In the genomic region with DNA sequence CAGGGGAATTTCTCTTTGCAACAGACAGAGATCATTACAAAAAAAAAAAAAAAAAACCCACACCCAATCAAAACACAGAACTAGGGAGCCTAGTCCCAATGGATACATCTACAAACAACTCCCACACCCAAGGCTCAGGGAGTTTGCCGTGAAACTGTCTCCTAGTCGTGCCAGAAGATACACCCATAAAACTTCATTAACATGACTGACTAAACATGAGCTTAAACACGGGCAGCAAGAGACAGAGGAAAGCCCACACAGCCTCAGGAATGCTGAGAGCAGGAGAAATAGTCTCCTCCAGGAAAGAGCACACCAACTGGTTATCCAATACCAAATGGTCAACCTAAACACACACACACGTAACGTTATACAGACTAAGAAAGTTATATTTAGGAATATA, we compare ENCODE assay signal across 28 mouse cellular contexts.
"Had no signal": no experiment of that assay in that cellular context is flagged by ENCODE, and none has a peak within 500 bp of the region (broad histone marks: within the 10 kb centered on the region; RNA-seq: fewer than 3 reads in every experiment).

No protein-coding gene starts in this region.

- H3K9ac ChIP-seq: heart, embryonic 13.5 days; heart, embryonic 15.5 days; hindbrain, embryonic 12.5 days; hindbrain, embryonic 14.5 days; intestine, embryonic 15.5 days; limb, embryonic 12.5 days; liver, embryonic 13.5 days; liver, embryonic 15.5 days had no signal

- H3K27ac ChIP-seq: gastrocnemius, adult 2 months; heart, adult 2 months; heart, embryonic 13.5 days; heart, embryonic 15.5 days; hindbrain, embryonic 10.5 days; hindbrain, embryonic 12.5 days; hindbrain, embryonic 14.5 days; intestine, embryonic 15.5 days; layer of hippocampus, adult 2 months; left cerebral cortex, adult 2 months; limb, embryonic 10.5 days; limb, embryonic 12.5 days; liver, embryonic 13.5 days; liver, embryonic 15.5 days had no signal

- H3K4me2 ChIP-seq: heart, embryonic 11.5 days; heart, embryonic 13.5 days; heart, embryonic 15.5 days; hindbrain, embryonic 12.5 days; hindbrain, embryonic 14.5 days; intestine, embryonic 15.5 days; limb, embryonic 12.5 days; liver, embryonic 11.5 days; liver, embryonic 13.5 days; liver, embryonic 15.5 days had no signal

- H3K4me1 ChIP-seq: heart, embryonic 13.5 days; heart, embryonic 15.5 days; hindbrain, embryonic 10.5 days; hindbrain, embryonic 12.5 days; intestine, embryonic 15.5 days; limb, embryonic 10.5 days; limb, embryonic 12.5 days; liver, embryonic 13.5 days; liver, embryonic 15.5 days had no signal

- H3K36me3 ChIP-seq: heart, embryonic 13.5 days; heart, embryonic 15.5 days; hindbrain, embryonic 10.5 days; hindbrain, embryonic 12.5 days; intestine, embryonic 15.5 days; limb, embryonic 10.5 days; limb, embryonic 12.5 days; liver, embryonic 13.5 days; liver, embryonic 15.5 days had no signal

- H3K4me3 ChIP-seq: gastrocnemius, adult 2 months; heart, adult 2 months; heart, embryonic 13.5 days; heart, embryonic 15.5 days; hindbrain, embryonic 10.5 days; hindbrain, embryonic 12.5 days; intestine, embryonic 15.5 days; layer of hippocampus, adult 2 months; left cerebral cortex, adult 2 months; limb, embryonic 10.5 days; limb, embryonic 12.5 days; liver, embryonic 13.5 days; liver, embryonic 15.5 days had no signal

- DNase-seq: gastrocnemius, adult 2 months; gastrocnemius, postnatal 10 days; gastrocnemius, postnatal 25 days; heart, adult 2 months; heart, postnatal 4 days; kidney, adult 18-20 months; kidney, adult 8-10 months; kidney, postnatal 10 days; kidney, postnatal 25 days; kidney, postnatal 4 days; liver; liver, embryonic 13.5 days had no signal

- H3K27me3 ChIP-seq: heart, embryonic 13.5 days; heart, embryonic 15.5 days; hindbrain, embryonic 12.5 days; intestine, embryonic 15.5 days; limb, embryonic 12.5 days; liver, embryonic 13.5 days; liver, embryonic 15.5 days had no signal

- H3K9me3 ChIP-seq: heart, embryonic 13.5 days; heart, embryonic 15.5 days; hindbrain, embryonic 10.5 days; hindbrain, embryonic 12.5 days; intestine, embryonic 15.5 days; limb, embryonic 10.5 days; limb, embryonic 12.5 days; liver, embryonic 13.5 days; liver, embryonic 15.5 days had no signal

- ATAC-seq: hindbrain, embryonic 16.5 days; inflammation-experienced regulatory T-cells, adult 6 months; intestine, embryonic 15.5 days; intestine, postnatal 0 days had no signal
